Comparison of ENCODE assay signal across 20 mouse cellular contexts in the genomic region with DNA sequence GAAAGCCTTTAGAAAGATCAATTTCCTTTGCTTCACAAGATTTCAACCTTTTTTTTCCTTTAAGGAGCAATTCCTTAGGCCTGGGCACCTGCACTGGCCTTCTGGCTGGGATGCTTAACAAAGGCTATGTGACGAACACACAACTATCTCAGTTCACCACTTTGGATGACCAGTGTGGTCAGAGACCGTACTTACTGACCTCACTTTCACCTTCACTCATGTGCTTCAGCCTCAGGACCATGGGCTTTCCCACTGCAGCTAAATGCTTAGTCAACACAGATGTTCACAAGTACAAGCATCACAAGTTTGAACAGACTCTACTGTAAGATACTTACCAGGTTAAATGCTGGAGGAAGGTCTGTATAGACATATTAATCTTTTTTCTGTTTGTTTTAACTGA.
A peak's percentile ranks its signal among the peaks of the same experiment; 100 is the strongest.
DNase-seq lines count a peak whose midpoint lies in the region; ATAC-seq and TF ChIP-seq lines count a peak whose summit lies in the region.
"Had no signal": no experiment of that assay in that cellular context is flagged by ENCODE, and none has a peak within 500 bp of the region (broad histone marks: within the 10 kb centered on the region; RNA-seq: fewer than 3 reads in every experiment).

No protein-coding gene starts in this region.

- no peak for DNase-seq in CH12.LX (ENCODE audit: extremely low read depth)
- DNase-seq: adrenal gland, adult 8-10 months; adrenal gland, postnatal 14 days; adrenal gland, postnatal 36 days; cerebellum, adult 11-12 months; cerebellum, adult 2 months; cerebellum, adult 9-10 months; cerebellum, postnatal 10 days; cerebellum, postnatal 25 days had no signal

- H3K79me2 ChIP-seq in CH12.LX (replicated peaks; ENCODE audit: control insufficient read depth, extremely low read depth, insufficient read depth, poor library complexity, severe bottlenecking) (no peaks in the 10 kb centered on the region), myocyte (ENCODE audit: control insufficient read depth, insufficient read depth) (peaks cover 96% of the 10 kb centered on the region)

- H3ac ChIP-seq in myocyte (ENCODE audit: control insufficient read depth, insufficient read length): no peak overlapping the region

- no peak overlapping the region for H3K9ac ChIP-seq in liver, embryonic 16.5 days (ENCODE audit: low read depth, low read length)
- no peak overlapping the region for H3K9ac ChIP-seq in liver, embryonic 12.5 days
- H3K9ac ChIP-seq in CH12.LX (ENCODE audit: insufficient read depth, low read depth): no peak overlapping the region
- no peak overlapping the region for H3K9ac ChIP-seq in forebrain, embryonic 16.5 days (replicated peaks; ENCODE audit: low read depth, low read length)
- H3K9ac ChIP-seq: embryonic facial prominence, embryonic 12.5 days; forebrain, embryonic 13.5 days; forebrain, embryonic 15.5 days had no signal

- no peak for TF ChIP-seq RAD21 in CH12.LX (IDR thresholded peaks at IDR 0.05; ENCODE audit: low read depth, low read length)

- peak overlapping the region; percentile 24; the same call in 1 of the 2 replicates for H3K27ac ChIP-seq in liver, embryonic 16.5 days (ENCODE audit: low read length)
- H3K27ac ChIP-seq in liver, embryonic 12.5 days: no peak overlapping the region
- no peak overlapping the region for H3K27ac ChIP-seq in CH12.LX (ENCODE audit: insufficient read depth, low read depth)
- no peak overlapping the region for H3K27ac ChIP-seq in forebrain, embryonic 16.5 days (ENCODE audit: low read length)
- H3K27ac ChIP-seq: embryonic facial prominence, embryonic 10.5 days; forebrain, embryonic 13.5 days; forebrain, embryonic 15.5 days had no signal

- WGBS in liver, embryonic 16.5 days (ENCODE audit: insufficient replicate concordance): 69% methylated on average over 2 of the region's 2 CpGs
- 73% methylated on average over 2 of the region's 2 CpGs for WGBS in liver, embryonic 12.5 days (ENCODE audit: insufficient replicate concordance)
- 88% methylated on average over 2 of the region's 2 CpGs for WGBS in forebrain, embryonic 16.5 days

- H3K4me2 ChIP-seq in liver, embryonic 16.5 days (ENCODE audit: low read depth, low read length): no peak overlapping the region
- H3K4me2 ChIP-seq in liver, embryonic 12.5 days: no peak overlapping the region
- H3K4me2 ChIP-seq in CH12.LX (ENCODE audit: insufficient read depth, low read depth, poor library complexity, severe bottlenecking) (no peak overlapping the region), myocyte (ENCODE audit: low read depth) (no peak overlapping the region)
- no peak overlapping the region for H3K4me2 ChIP-seq in forebrain, embryonic 16.5 days (ENCODE audit: low read length)
- H3K4me2 ChIP-seq: embryonic facial prominence, embryonic 12.5 days; forebrain, embryonic 13.5 days; forebrain, embryonic 15.5 days had no signal

- no peak for TF ChIP-seq POLR2A in CH12.LX (IDR thresholded peaks at IDR 0.05; ENCODE audit: low read depth, low read length)
- TF ChIP-seq POLR2A in myocyte (IDR thresholded peaks at IDR 0.05; ENCODE audit: insufficient read length, low read depth): no peak

- no peaks in the 10 kb centered on the region for H3K9me3 ChIP-seq in liver, embryonic 16.5 days (replicated peaks; ENCODE audit: control insufficient read depth, low read length)
- H3K9me3 ChIP-seq in liver, embryonic 12.5 days (replicated peaks): no peaks in the 10 kb centered on the region
- no peaks in the 10 kb centered on the region for H3K9me3 ChIP-seq in CH12.LX (replicated peaks; ENCODE audit: low read length)
- H3K9me3 ChIP-seq in forebrain, embryonic 16.5 days (ENCODE audit: control insufficient read depth, low read length): no peaks in the 10 kb centered on the region
- H3K9me3 ChIP-seq: embryonic facial prominence, embryonic 10.5 days; embryonic facial prominence, embryonic 12.5 days; forebrain, embryonic 13.5 days; forebrain, embryonic 15.5 days; G1E had no signal

- H3K27me3 ChIP-seq in liver, embryonic 16.5 days (ENCODE audit: control insufficient read depth, insufficient read depth, low read depth, low read length): no peaks in the 10 kb centered on the region
- no peaks in the 10 kb centered on the region for H3K27me3 ChIP-seq in liver, embryonic 12.5 days (replicated peaks)
- H3K27me3 ChIP-seq in CH12.LX (replicated peaks) (peaks cover 94% of the 10 kb centered on the region), myocyte (ENCODE audit: control insufficient read depth, insufficient read depth, insufficient read length) (no peaks in the 10 kb centered on the region)
- H3K27me3 ChIP-seq in forebrain, embryonic 16.5 days (replicated peaks; ENCODE audit: control insufficient read depth, insufficient read depth, low read length): no peaks in the 10 kb centered on the region
- H3K27me3 ChIP-seq: embryonic facial prominence, embryonic 12.5 days; forebrain, embryonic 13.5 days; forebrain, embryonic 15.5 days; Patski had no signal

- H3K4me3 ChIP-seq in liver, embryonic 16.5 days (ENCODE audit: low read depth, low read length): no peak overlapping the region
- H3K4me3 ChIP-seq in liver, embryonic 12.5 days: no peak overlapping the region
- H3K4me3 ChIP-seq in CH12.LX (replicated peaks in 1 of 3; ENCODE audit: low read depth in 2 of 3, low read length in 2 of 3, poor library complexity in 1 of 3) (no peak overlapping the region), myocyte (no peak overlapping the region)
- H3K4me3 ChIP-seq in forebrain, embryonic 16.5 days (replicated peaks; ENCODE audit: low read length): no peak overlapping the region
- H3K4me3 ChIP-seq: embryonic facial prominence, embryonic 10.5 days; embryonic facial prominence, embryonic 12.5 days; forebrain, embryonic 13.5 days; forebrain, embryonic 15.5 days had no signal

- TF ChIP-seq CTCF in CH12.LX (conservative IDR thresholded peaks at IDR 0.05 in 1 of 2, IDR thresholded peaks at IDR 0.05 in 1 of 2; ENCODE audit: low read depth in 2 of 2, low read length in 2 of 2): no peak

- H3K36me3 ChIP-seq in liver, embryonic 16.5 days (ENCODE audit: control insufficient read depth, insufficient read depth): no peaks in the 10 kb centered on the region; the same call in none of the 2 replicates
- H3K36me3 ChIP-seq in liver, embryonic 12.5 days: peaks cover 10% of the 10 kb centered on the region; the same call in 1 of the 2 replicates
- H3K36me3 ChIP-seq in CH12.LX (replicated peaks in 1 of 2; ENCODE audit: control insufficient read depth in 1 of 2, insufficient read depth in 1 of 2, low read length in 1 of 2) (no peaks in the 10 kb centered on the region), myocyte (ENCODE audit: control insufficient read depth, insufficient read depth) (peaks cover 97% of the 10 kb centered on the region)
- H3K36me3 ChIP-seq in forebrain, embryonic 16.5 days (ENCODE audit: control insufficient read depth, insufficient read depth): peaks cover 12% of the 10 kb centered on the region; the same call in 1 of the 2 replicates
- H3K36me3 ChIP-seq: G1E had no signal

- H3K4me1 ChIP-seq in liver, embryonic 16.5 days (ENCODE audit: control insufficient read depth, low read depth, low read length): no peaks in the 10 kb centered on the region; the same call in none of the 2 replicates
- H3K4me1 ChIP-seq in liver, embryonic 12.5 days: peaks cover 5% of the 10 kb centered on the region; the same call in 1 of the 2 replicates
- peaks cover 0 to 8% of the 10 kb centered on the region in 2 experiments; a peak in 2 of 4 replicates for H3K4me1 ChIP-seq in CH12.LX (ENCODE audit: control insufficient read depth in 1 of 2, insufficient read depth in 2 of 2)
- no peaks in the 10 kb centered on the region for H3K4me1 ChIP-seq in forebrain, embryonic 16.5 days (replicated peaks; ENCODE audit: control insufficient read depth, insufficient read depth, low read length)
- H3K4me1 ChIP-seq: embryonic facial prominence, embryonic 12.5 days; forebrain, embryonic 13.5 days; forebrain, embryonic 15.5 days had no signal

- no peak for ATAC-seq in liver, embryonic 16.5 days (ENCODE audit: low read depth)
- ATAC-seq in liver, embryonic 12.5 days: no peak
- ATAC-seq in forebrain, embryonic 16.5 days: no peak
- ATAC-seq: activated CD4-positive, CD25-positive, alpha-beta regulatory T cell, adult 4 months; forebrain, embryonic 13.5 days; forebrain, embryonic 15.5 days; Patski had no signal

- in situ Hi-C loops in CH12.LX (cut with MboI; ENCODE audit: low pct_ligation_motif_present, low pct_unique_long_range_greater_than_20kb, low sequenced_read_pairs): no loop called here

- TF ChIP-seq EP300 in CH12.LX (IDR thresholded peaks at IDR 0.05; ENCODE audit: low read length): no peak

- dilution Hi-C loops in CH12.LX (cut with MboI; ENCODE audit: extremely low pct_ligation_motif_present, extremely low pct_unique_long_range_greater_than_20kb, low sequenced_read_pairs): no loop called here

TF ChIP-seq in CH12.LX, 34 proteins besides CTCF, POLR2A, EP300 and RAD21:
- TF ChIP-seq BHLHE40 (IDR thresholded peaks at IDR 0.05; ENCODE audit: low read depth, low read length) (peak; percentile 56), MAZ (IDR thresholded peaks at IDR 0.05; ENCODE audit: low read depth, low read length) (no peak)

TF ChIP-seq in myocyte, 11 proteins besides CTCF, POLR2A, EP300 and RAD21:
- TF ChIP-seq POLR2AphosphoS2 (IDR thresholded peaks at IDR 0.05; ENCODE audit: insufficient read length, low read depth) (peak; percentile 78), USF1 (IDR thresholded peaks at IDR 0.05; ENCODE audit: low read depth) (no peak)
